Mouse (Mus musculus) liver, embryonic 16.5 days (tissue): ENCODE measurements around the gene Mast3. TPM values are rescaled to one million over a fixed set of nuclear protein-coding genes. Genes with fewer than 3 reads are reported as not detected.
A peak's percentile ranks its signal among the peaks of the same experiment; 100 is the strongest.

Source experiments
- ATAC-seq: fragments of 200-750 bp; cut with Nextera tagmentation; 2 replicates; pipeline ENCODE4 v1.8.0; 2017; ENCODE audit warnings: low read depth, mild to moderate bottlenecking, moderate number of reproducible peaks, moderate library complexity
- H3K27ac ChIP-seq: fragments of 300-500 bp; sonication (generic); 2 replicates; pipeline ENCODE4 v1.5.1; 2014; ENCODE audit warnings: mild to moderate bottlenecking, low read length
- H3K27me3 ChIP-seq: fragments of 300-500 bp; sonication (generic); 2 replicates; pipeline ENCODE4 v1.6.1; 2014; ENCODE audit warnings: low read depth, low read length, mixed read lengths; ENCODE audit not compliant: control insufficient read depth, insufficient read depth
- H3K36me3 ChIP-seq: fragments of 300-500 bp; sonication (generic); 2 replicates; pipeline ENCODE4 v1.6.1; 2014; ENCODE audit warnings: mild to moderate bottlenecking; ENCODE audit not compliant: control insufficient read depth, insufficient read depth
- H3K4me1 ChIP-seq: fragments of 300-500 bp; sonication (generic); 2 replicates; pipeline ENCODE4 v1.6.1; 2014; ENCODE audit warnings: low read depth, low read length, mixed read lengths; ENCODE audit not compliant: control insufficient read depth
- H3K4me2 ChIP-seq: fragments of 300-500 bp; sonication (generic); 2 replicates; pipeline ENCODE4 v1.6.1; 2014; ENCODE audit warnings: low read depth, low read length, mixed read lengths
- H3K4me3 ChIP-seq: fragments of 300-500 bp; sonication (generic); 2 replicates; pipeline ENCODE4 v1.5.1; 2014; ENCODE audit warnings: low read depth, mild to moderate bottlenecking, low read length
- H3K9ac ChIP-seq: fragments of 300-500 bp; sonication (generic); 2 replicates; pipeline ENCODE4 v1.6.1; 2014; ENCODE audit warnings: low read depth, low read length
- H3K9me3 ChIP-seq: fragments of 300-500 bp; sonication (generic); replicated peaks from 2 replicates; pipeline ENCODE4 v1.6.1; 2016; ENCODE audit warnings: low read length; ENCODE audit not compliant: control insufficient read depth
- WGBS: fragments of 180-500 bp; shearing (Covaris S2); extraction: QIAGEN DNeasy Blood & Tissue Kit; methylation state at CpG from one replicate; pipeline ENCODE4 v1.1.7; 2014; ENCODE audit not compliant: insufficient replicate concordance; 5-methylcytosine and 5-hydroxymethylcytosine counted together
- polyA plus RNA-seq: library from polyadenylated mRNA; unstranded; fragments of >200 nt; fragmentation: Nextera tagmentation; extraction: Ambion mirVana; gene quantifications from 2 replicates; pipeline ENCODE4 v1.2.1, GENCODE M21; 2015

Mast3 gene
- polyA plus RNA-seq, 1 experiment from 2014 or later = 9.0 TPM

GRCm38 (mm10) chr8:70776496-70777444, 28.1 kb downstream of the Mast3 start, which contains the start of gene Pik3r2:
Gene Pik3r2 (minus strand): TSS chr8:70776713.
- H3K4me3 ChIP-seq = peak within 1 kb of the TSS; percentile 73
- ATAC-seq = peak; percentile 87
- peak within 1 kb of the TSS; percentile 97 for H3K4me2 ChIP-seq
- H3K9me3 ChIP-seq = no peaks in the 10 kb centered on the region
- under 1% methylated on average over 93 of the region's 94 CpGs for WGBS
- H3K36me3 ChIP-seq = peaks cover 20% of the 10 kb centered on the region
- no peaks in the 10 kb centered on the region for H3K27me3 ChIP-seq
- peak within 1 kb of the TSS; percentile 98 for H3K27ac ChIP-seq
- peak within 1 kb of the TSS; percentile 91 for H3K9ac ChIP-seq
- peaks cover 42% of the 10 kb centered on the region for H3K4me1 ChIP-seq

- peaks cover 42% of the 10 kb centered on the region for H3K4me1 ChIP-seq
- H3K27me3 ChIP-seq = no peaks in the 10 kb centered on the region
- no peak for ATAC-seq
- 2% methylated on average over 34 of the region's 34 CpGs for WGBS
- peak overlapping the region; percentile 91 for H3K9ac ChIP-seq
- H3K36me3 ChIP-seq = peaks cover 16% of the 10 kb centered on the region
- peak overlapping the region; percentile 73 for H3K4me3 ChIP-seq
- H3K4me2 ChIP-seq = peak overlapping the region; percentile 97
- H3K9me3 ChIP-seq = no peaks in the 10 kb centered on the region
- H3K27ac ChIP-seq = peak overlapping the region; percentile 98
Observed at GRCm38 (mm10) chr8:70775851-70776495, 28.9 kb downstream of the Mast3 start.

- H3K4me2 ChIP-seq = no peak overlapping the region
- H3K27me3 ChIP-seq = no peaks in the 10 kb centered on the region
- peaks cover 10% of the 10 kb centered on the region for H3K36me3 ChIP-seq
- no peak overlapping the region for H3K4me3 ChIP-seq
- 73% methylated on average over 5 of the region's 5 CpGs for WGBS
- no peak overlapping the region for H3K9ac ChIP-seq
- no peak for ATAC-seq
- H3K27ac ChIP-seq = no peak overlapping the region
- H3K4me1 ChIP-seq = peaks cover 47% of the 10 kb centered on the region
- no peaks in the 10 kb centered on the region for H3K9me3 ChIP-seq
Observed at GRCm38 (mm10) chr8:70775227-70775626, 29.6 kb downstream of the Mast3 start.

- Histone ChIP-seq H3K27ac (no peak overlapping the region), H3K4me3 (no peak overlapping the region), H3K36me3 (peaks cover 7% of the 10 kb centered on the region; the same call in 1 of the 2 replicates), H3K4me1 (peaks cover 50% of the 10 kb centered on the region), H3K9me3 (no peaks in the 10 kb centered on the region), H3K27me3 (no peaks in the 10 kb centered on the region), H3K9ac (no peak overlapping the region), H3K4me2 (no peak overlapping the region)
- ATAC-seq = no peak
- 87% methylated on average over 18 of the region's 18 CpGs for WGBS
Observed at GRCm38 (mm10) chr8:70774740-70775139, 30.1 kb downstream of the Mast3 start.

GRCm38 (mm10) chr8:70773833-70774232, 31.0 kb downstream of the Mast3 start:
- 0 out of 2 replicates have a peak, but pooled peaks have one; percentile 4 for ATAC-seq
- no peaks in the 10 kb centered on the region for H3K27me3 ChIP-seq
- no peak overlapping the region; the same call in 1 of the 2 replicates for H3K9ac ChIP-seq
- H3K4me3 ChIP-seq = no peak overlapping the region
- H3K27ac ChIP-seq = no peak overlapping the region
- peaks cover 59% of the 10 kb centered on the region for H3K4me1 ChIP-seq
- no peak overlapping the region for H3K4me2 ChIP-seq
- 55% methylated on average over 9 of the region's 9 CpGs for WGBS
- H3K36me3 ChIP-seq = peaks cover 5% of the 10 kb centered on the region; the same call in 1 of the 2 replicates
- no peaks in the 10 kb centered on the region for H3K9me3 ChIP-seq

GRCm38 (mm10) chr8:70773410-70773809, 31.4 kb downstream of the Mast3 start:
- peaks cover 7% of the 10 kb centered on the region; the same call in 1 of the 2 replicates for H3K36me3 ChIP-seq
- H3K4me1 ChIP-seq = peaks cover 57% of the 10 kb centered on the region
- 83% methylated on average over 5 of the region's 5 CpGs for WGBS
- no peak for ATAC-seq
- H3K4me2 ChIP-seq = no peak overlapping the region
- H3K4me3 ChIP-seq = no peak overlapping the region
- no peaks in the 10 kb centered on the region for H3K9me3 ChIP-seq
- H3K27ac ChIP-seq = no peak overlapping the region
- H3K9ac ChIP-seq = no peak overlapping the region; the same call in 1 of the 2 replicates
- no peaks in the 10 kb centered on the region for H3K27me3 ChIP-seq

GRCm38 (mm10) chr8:70772890-70773289, 32.0 kb downstream of the Mast3 start:
- Histone ChIP-seq H3K9me3 (no peaks in the 10 kb centered on the region), H3K4me2 (no peak overlapping the region), H3K27me3 (no peaks in the 10 kb centered on the region), H3K27ac (no peak overlapping the region), H3K36me3 (peaks cover 8% of the 10 kb centered on the region; the same call in 1 of the 2 replicates), H3K4me3 (no peak overlapping the region), H3K9ac (no peak overlapping the region), H3K4me1 (peaks cover 52% of the 10 kb centered on the region)
- ATAC-seq = no peak
- 77% methylated on average over 9 of the region's 9 CpGs for WGBS

- Histone ChIP-seq H3K9ac (no peak overlapping the region), H3K4me1 (peaks cover 50% of the 10 kb centered on the region), H3K4me2 (no peak overlapping the region), H3K36me3 (peaks cover 8% of the 10 kb centered on the region; the same call in 1 of the 2 replicates), H3K27ac (no peak overlapping the region), H3K9me3 (no peaks in the 10 kb centered on the region), H3K4me3 (no peak overlapping the region), H3K27me3 (no peaks in the 10 kb centered on the region)
- 84% methylated on average over 13 of the region's 13 CpGs for WGBS
- no peak for ATAC-seq
Observed at GRCm38 (mm10) chr8:70772075-70772474, 32.8 kb downstream of the Mast3 start.
